ENCODE assay signal across 8 mouse cellular contexts in the genomic region with DNA sequence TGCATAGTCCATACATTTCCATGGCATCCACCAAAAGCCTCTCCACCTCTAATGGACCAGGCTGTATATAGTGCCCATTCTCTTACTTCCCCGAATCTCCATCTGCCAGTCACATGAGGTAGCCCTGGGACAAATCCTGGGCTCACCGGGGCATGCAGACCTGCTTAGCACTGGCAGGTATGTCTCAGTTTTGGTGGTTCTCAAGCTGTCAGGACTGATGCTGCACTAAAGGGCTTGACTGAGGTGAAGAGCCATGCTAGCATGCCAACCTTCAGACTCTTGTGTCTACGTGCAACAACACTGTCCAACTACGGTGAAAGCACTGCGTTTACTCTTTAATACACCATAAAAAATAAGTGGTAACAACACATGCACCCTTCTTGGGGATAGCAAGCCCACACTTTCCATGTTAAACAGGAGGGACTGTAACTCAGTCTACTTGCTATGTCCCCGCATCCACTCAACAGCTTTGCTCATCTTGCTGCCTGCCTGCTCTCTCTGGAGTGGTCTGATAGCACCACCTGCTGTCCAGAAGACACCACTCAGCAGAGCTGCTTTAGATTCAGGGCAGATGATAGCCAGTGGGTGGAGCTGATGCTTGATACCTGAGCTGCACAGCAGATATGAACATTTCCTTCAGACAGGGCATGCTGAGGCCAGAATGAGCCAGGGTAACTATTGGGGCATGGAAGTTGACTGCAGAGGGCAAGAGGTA.
DNase-seq lines count a peak whose midpoint lies in the region; ATAC-seq lines count a peak whose summit lies in the region.

No protein-coding gene starts in this region.

- peaks cover 2% of the 10 kb centered on the region; the same call in 1 of the 2 replicates for H3K36me3 ChIP-seq in heart, embryonic 11.5 days (ENCODE audit: control insufficient read depth, insufficient read depth, low read length)
- peaks cover 3% of the 10 kb centered on the region; the same call in 1 of the 2 replicates for H3K36me3 ChIP-seq in embryonic facial prominence, embryonic 10.5 days (replicated peaks)
- no peaks in the 10 kb centered on the region for H3K36me3 ChIP-seq in limb, embryonic 11.5 days (ENCODE audit: control insufficient read depth, insufficient read depth, low read length)

- H3K27ac ChIP-seq in heart, embryonic 11.5 days (ENCODE audit: low read depth, low read length): no peak overlapping the region
- no peak overlapping the region for H3K27ac ChIP-seq in embryonic facial prominence, embryonic 10.5 days (replicated peaks)
- no peak overlapping the region for H3K27ac ChIP-seq in limb, embryonic 11.5 days (replicated peaks; ENCODE audit: low read depth, low read length)

- no peaks in the 10 kb centered on the region for H3K4me1 ChIP-seq in heart, embryonic 11.5 days (ENCODE audit: control insufficient read depth, insufficient read depth, low read length)
- peaks cover 3% of the 10 kb centered on the region; the same call in 1 of the 2 replicates for H3K4me1 ChIP-seq in embryonic facial prominence, embryonic 10.5 days
- no peaks in the 10 kb centered on the region for H3K4me1 ChIP-seq in limb, embryonic 11.5 days (ENCODE audit: control insufficient read depth, insufficient read depth, low read length)

- H3K4me2 ChIP-seq in heart, embryonic 11.5 days: no peak overlapping the region
- H3K4me2 ChIP-seq in limb, embryonic 11.5 days (ENCODE audit: low read depth, severe bottlenecking): no peak overlapping the region

- H3K9ac ChIP-seq in heart, embryonic 11.5 days (ENCODE audit: low read depth, low read length): no peak overlapping the region
- no peak overlapping the region for H3K9ac ChIP-seq in limb, embryonic 11.5 days (ENCODE audit: low read length)

- no peaks in the 10 kb centered on the region for H3K27me3 ChIP-seq in heart, embryonic 11.5 days (ENCODE audit: control insufficient read depth, insufficient read depth, low read length)
- H3K27me3 ChIP-seq in embryonic facial prominence, embryonic 10.5 days (replicated peaks; ENCODE audit: low read depth, poor library complexity, severe bottlenecking): no peaks in the 10 kb centered on the region
- H3K27me3 ChIP-seq in limb, embryonic 11.5 days (ENCODE audit: control insufficient read depth, insufficient read depth, low read length): no peaks in the 10 kb centered on the region

- 79% methylated on average over 6 of the region's 6 CpGs for WGBS in heart, embryonic 11.5 days (ENCODE audit: insufficient replicate concordance)
- 85% methylated on average over 6 of the region's 6 CpGs for WGBS in embryonic facial prominence, embryonic 10.5 days
- 88% methylated on average over 6 of the region's 6 CpGs for WGBS in limb, embryonic 11.5 days

- H3K9me3 ChIP-seq in heart, embryonic 11.5 days (replicated peaks; ENCODE audit: control insufficient read depth, low read length): no peaks in the 10 kb centered on the region
- H3K9me3 ChIP-seq in embryonic facial prominence, embryonic 10.5 days: no peaks in the 10 kb centered on the region
- H3K9me3 ChIP-seq in limb, embryonic 11.5 days (ENCODE audit: control insufficient read depth, low read length): no peaks in the 10 kb centered on the region

- DNase-seq in heart, adult 11 months: peak; percentile 96
- peak; percentile 82 for DNase-seq in embryonic facial prominence, embryonic 10.5 days (ENCODE audit: low spot score)
- DNase-seq in gonadal fat pad, adult 2 months (ENCODE audit: low read depth): peak; percentile 17
- peak; percentile 65 to 85 for DNase-seq in kidney, adult 8-10 months
- peak; percentile 72 for DNase-seq in limb, embryonic 11.5 days (ENCODE audit: low spot score)
- DNase-seq in spleen, postnatal 36 days (ENCODE audit: low spot score in 2 of 2): peak; percentile 59 to 62

- ATAC-seq in heart, embryonic 11.5 days (replicated peaks; ENCODE audit: insufficient number of reproducible peaks, low FRiP score, low TSS enrichment): no peak; the same call in 1 of the 2 replicates
- ATAC-seq in limb, embryonic 11.5 days (ENCODE audit: insufficient number of reproducible peaks, low FRiP score, low TSS enrichment, low read depth): no peak
- peak; percentile 47; the same call in 1 of the 2 replicates for ATAC-seq in monocyte, adult 5-6 weeks (replicated peaks; ENCODE audit: insufficient number of reproducible peaks, low FRiP score, low TSS enrichment, poor library complexity, severe bottlenecking)

- no peak overlapping the region for H3K4me3 ChIP-seq in heart, embryonic 11.5 days (ENCODE audit: low read depth, low read length)
- no peak overlapping the region for H3K4me3 ChIP-seq in embryonic facial prominence, embryonic 10.5 days
- H3K4me3 ChIP-seq in limb, embryonic 11.5 days (ENCODE audit: low read depth, low read length): no peak overlapping the region

Comparison
In these comparisons a context has a peak if more than half of its experiments do, and no peak if none do; other contexts are left out.
1. DNase-seq: peak in every context shown above with its lines; median percentile 96 in heart, adult 11 months; 82 in embryonic facial prominence, embryonic 10.5 days; 75 in kidney, adult 8-10 months; 72 in limb, embryonic 11.5 days; 60 in spleen, postnatal 36 days; 17 in gonadal fat pad, adult 2 months.